Comparison of ENCODE assay signal across 7 mouse cellular contexts in genomic region chr1:178275174-178275730, GRCm38 (mm10). TPM values are rescaled to one million over a fixed set of nuclear protein-coding genes. Genes with fewer than 3 reads are reported as not detected.
DNase-seq lines count a peak whose midpoint lies in the region; ATAC-seq and TF ChIP-seq lines count a peak whose summit lies in the region.

No protein-coding gene starts in this region.

- H3K9me3 ChIP-seq in lung, embryonic 14.5 days (ENCODE audit: low read depth, low read length) = no peaks in the 10 kb centered on the region
- no peaks in the 10 kb centered on the region for H3K9me3 ChIP-seq in forebrain, embryonic 14.5 days (replicated peaks; ENCODE audit: control insufficient read depth, low read length)
- H3K9me3 ChIP-seq in limb, embryonic 11.5 days (ENCODE audit: control insufficient read depth, low read length) = no peaks in the 10 kb centered on the region
- H3K9me3 ChIP-seq in stomach, embryonic 14.5 days (ENCODE audit: control insufficient read depth, low read depth, low read length) = no peaks in the 10 kb centered on the region

- H3K9ac ChIP-seq in lung, embryonic 14.5 days = peak overlapping the region; percentile 79; the same call in 1 of the 2 replicates
- peak overlapping the region; percentile 88; the same call in 1 of the 2 replicates for H3K9ac ChIP-seq in forebrain, embryonic 14.5 days (ENCODE audit: low read length)
- H3K9ac ChIP-seq in limb, embryonic 11.5 days (ENCODE audit: low read length) = no peak overlapping the region
- H3K9ac ChIP-seq in stomach, embryonic 14.5 days (replicated peaks; ENCODE audit: low read depth, low read length) = no peak overlapping the region

- ATAC-seq in lung, embryonic 14.5 days (ENCODE audit: insufficient read depth) = no peak
- no peak for ATAC-seq in forebrain, embryonic 14.5 days
- no peak for ATAC-seq in limb, embryonic 11.5 days (ENCODE audit: insufficient number of reproducible peaks, low FRiP score, low TSS enrichment, low read depth)
- ATAC-seq in stomach, embryonic 14.5 days (ENCODE audit: insufficient number of reproducible peaks, insufficient read depth, low FRiP score, low read depth) = no peak

- peak overlapping the region; percentile 81 for H3K4me2 ChIP-seq in lung, embryonic 14.5 days
- H3K4me2 ChIP-seq in forebrain, embryonic 14.5 days (ENCODE audit: low read length) = peak overlapping the region; percentile 66
- H3K4me2 ChIP-seq in limb, embryonic 11.5 days (ENCODE audit: low read depth, severe bottlenecking) = peak overlapping the region; percentile 78
- H3K4me2 ChIP-seq in stomach, embryonic 14.5 days (replicated peaks; ENCODE audit: low read depth, low read length) = peak overlapping the region; percentile 74

- no peaks in the 10 kb centered on the region for H3K4me1 ChIP-seq in lung, embryonic 14.5 days (ENCODE audit: insufficient read depth)
- H3K4me1 ChIP-seq in forebrain, embryonic 14.5 days (ENCODE audit: control insufficient read depth, insufficient read depth, low read length) = peaks cover 3% of the 10 kb centered on the region; the same call in 1 of the 2 replicates
- H3K4me1 ChIP-seq in limb, embryonic 11.5 days (ENCODE audit: control insufficient read depth, insufficient read depth, low read length) = no peaks in the 10 kb centered on the region
- no peaks in the 10 kb centered on the region; the same call in 1 of the 2 replicates for H3K4me1 ChIP-seq in stomach, embryonic 14.5 days (ENCODE audit: control insufficient read depth, insufficient read depth, low read length)

- no peak overlapping the region for H3K27ac ChIP-seq in lung, embryonic 14.5 days (ENCODE audit: low read depth)
- no peak overlapping the region for H3K27ac ChIP-seq in forebrain, embryonic 14.5 days (ENCODE audit: low read depth, low read length)
- H3K27ac ChIP-seq in limb, embryonic 11.5 days (replicated peaks; ENCODE audit: low read depth, low read length) = no peak overlapping the region
- no peak overlapping the region for H3K27ac ChIP-seq in stomach, embryonic 14.5 days (ENCODE audit: low read length)

- WGBS in lung, embryonic 14.5 days = 27% methylated on average over 9 of the region's 9 CpGs
- 68% methylated on average over 9 of the region's 9 CpGs for WGBS in forebrain, embryonic 14.5 days
- WGBS in limb, embryonic 11.5 days = 12% methylated on average over 9 of the region's 9 CpGs
- 41% methylated on average over 9 of the region's 9 CpGs for WGBS in stomach, embryonic 14.5 days

- no peaks in the 10 kb centered on the region for H3K36me3 ChIP-seq in lung, embryonic 14.5 days (ENCODE audit: insufficient read depth)
- H3K36me3 ChIP-seq in forebrain, embryonic 14.5 days (ENCODE audit: control insufficient read depth, insufficient read depth, low read length) = no peaks in the 10 kb centered on the region
- H3K36me3 ChIP-seq in limb, embryonic 11.5 days (ENCODE audit: control insufficient read depth, insufficient read depth, low read length) = no peaks in the 10 kb centered on the region
- H3K36me3 ChIP-seq in stomach, embryonic 14.5 days (ENCODE audit: control insufficient read depth, insufficient read depth, low read length) = no peaks in the 10 kb centered on the region

- TF ChIP-seq CTCF in lung, embryonic 14.5 days (IDR thresholded peaks at IDR 0.05; ENCODE audit: low read depth) = no peak

- peak overlapping the region; percentile 66 for H3K4me3 ChIP-seq in lung, embryonic 14.5 days (ENCODE audit: low read depth, low read length)
- H3K4me3 ChIP-seq in forebrain, embryonic 14.5 days (ENCODE audit: low read depth, low read length) = peak overlapping the region; percentile 58
- peak overlapping the region; percentile 47; the same call in 1 of the 2 replicates for H3K4me3 ChIP-seq in limb, embryonic 11.5 days (ENCODE audit: low read depth, low read length)
- peak overlapping the region; percentile 52 for H3K4me3 ChIP-seq in stomach, embryonic 14.5 days (ENCODE audit: low read depth, low read length)

- no peak for DNase-seq in lung, embryonic 14.5 days
- DNase-seq in lung, postnatal 36 days = no peak
- DNase-seq in forebrain, embryonic 14.5 days (ENCODE audit: low spot score) = no peak
- no peak for DNase-seq in limb, embryonic 11.5 days (ENCODE audit: low spot score)
- DNase-seq in adrenal gland, postnatal 10 days = no peak
- no peak for DNase-seq in cerebellum, adult 11 months

- H3K27me3 ChIP-seq in lung, embryonic 14.5 days (ENCODE audit: insufficient read depth, low read length) = no peaks in the 10 kb centered on the region
- H3K27me3 ChIP-seq in forebrain, embryonic 14.5 days (replicated peaks; ENCODE audit: control insufficient read depth, insufficient read depth, low read length) = no peaks in the 10 kb centered on the region
- H3K27me3 ChIP-seq in limb, embryonic 11.5 days (ENCODE audit: control insufficient read depth, insufficient read depth, low read length) = no peaks in the 10 kb centered on the region
- no peaks in the 10 kb centered on the region for H3K27me3 ChIP-seq in stomach, embryonic 14.5 days (ENCODE audit: control insufficient read depth, insufficient read depth, low read length)

RNA-seq across cellular contexts. Expression of gene Cox20, which starts 43.7 kb away (rescaled TPM):
- 124 and 135 TPM in 2 replicates for polyA plus RNA-seq in lung, embryonic 14.5 days (2014; fragmentation: Nextera tagmentation; extraction: Ambion mirVana)
- 150 and 167 TPM in 2 replicates for polyA plus RNA-seq in forebrain, embryonic 14.5 days (2014; fragmentation: Nextera tagmentation; extraction: Ambion mirVana)
- polyA plus RNA-seq in limb, embryonic 11.5 days (2014; fragmentation: Nextera tagmentation; extraction: Ambion mirVana) = 106 and 110 TPM in 2 replicates
- polyA plus RNA-seq in stomach, embryonic 14.5 days (2014; fragmentation: Nextera tagmentation; extraction: Ambion mirVana) = 138 and 149 TPM in 2 replicates
- 10 to 100 TPM; 78.7 to 88.8 TPM for total RNA-seq in adrenal gland, postnatal 10 days (2021)

Comparison
In these comparisons a context has a peak if more than half of its experiments do, and no peak if none do; other contexts are left out.
1. H3K9ac ChIP-seq: peak in lung, embryonic 14.5 days (single experiment) and forebrain, embryonic 14.5 days (single experiment); none in limb, embryonic 11.5 days (single experiment) and stomach, embryonic 14.5 days (single experiment).
2. Peak in every context shown above with its lines, with median percentiles within 50 percentile points of each other: H3K4me2 ChIP-seq and H3K4me3 ChIP-seq.